Mouse (Mus musculus) liver, embryonic 13.5 days (tissue): Measurements from ENCODE around the gene Misp. TPM values are rescaled to one million over a fixed set of nuclear protein-coding genes. Genes with fewer than 3 reads are reported as not detected.
A peak's percentile ranks its signal among the peaks of the same experiment; 100 is the strongest.

Experiments
- ATAC-seq: fragments of 200-750 bp; cut with Nextera tagmentation; 2 replicates; pipeline ENCODE4 v1.8.0; 2017; ENCODE audit warnings: low read depth, mild to moderate bottlenecking, moderate number of reproducible peaks, moderate library complexity
- DNase-seq: peaks from one replicate; pipeline ENCODE4 v3.0.0; 2022
- H3K27ac ChIP-seq: fragments of 300-500 bp; sonication (generic); 2 replicates; pipeline ENCODE4 v1.5.1; 2015; ENCODE audit warnings: moderate library complexity, mild to moderate bottlenecking, inconsistent platforms
- H3K27me3 ChIP-seq: fragments of 300-500 bp; sonication (generic); 2 replicates; pipeline ENCODE4 v1.6.1; 2015; ENCODE audit warnings: mild to moderate bottlenecking, inconsistent platforms
- H3K36me3 ChIP-seq: fragments of 300-500 bp; sonication (generic); 2 replicates; pipeline ENCODE4 v1.6.1; 2015; ENCODE audit warnings: mild to moderate bottlenecking, inconsistent platforms
- H3K4me1 ChIP-seq: fragments of 300-500 bp; sonication (generic); replicated peaks from 2 replicates; pipeline ENCODE4 v1.6.1; 2015; ENCODE audit warnings: inconsistent platforms
- H3K4me2 ChIP-seq: fragments of 300-500 bp; sonication (generic); 2 replicates; pipeline ENCODE4 v1.6.1; 2015; ENCODE audit warnings: inconsistent platforms, mild to moderate bottlenecking, moderate library complexity
- H3K4me3 ChIP-seq: fragments of 300-500 bp; sonication (generic); replicated peaks from 2 replicates; pipeline ENCODE4 v1.5.1; 2015; ENCODE audit warnings: mild to moderate bottlenecking, inconsistent platforms
- H3K9ac ChIP-seq: fragments of 300-500 bp; sonication (generic); 2 replicates; pipeline ENCODE4 v1.6.1; 2015; ENCODE audit warnings: mild to moderate bottlenecking, inconsistent platforms
- H3K9me3 ChIP-seq: fragments of 300-500 bp; sonication (generic); replicated peaks from 2 replicates; pipeline ENCODE4 v1.6.1; 2016; ENCODE audit warnings: inconsistent platforms
- WGBS: fragments of 180-500 bp; shearing (Covaris S2); methylation state at CpG from one replicate; pipeline ENCODE4 v1.1.7; 2015; ENCODE audit not compliant: insufficient replicate concordance; 5-methylcytosine and 5-hydroxymethylcytosine counted together
- polyA plus RNA-seq: library from polyadenylated mRNA; unstranded; fragments of >200 nt; fragmentation: Nextera tagmentation; extraction: Ambion mirVana; gene quantifications from 2 replicates; pipeline ENCODE4 v1.2.1, GENCODE M21; 2015

Gene Misp
- polyA plus RNA-seq, result 0.25 and 0.75 TPM in 2 replicates

DNA sequence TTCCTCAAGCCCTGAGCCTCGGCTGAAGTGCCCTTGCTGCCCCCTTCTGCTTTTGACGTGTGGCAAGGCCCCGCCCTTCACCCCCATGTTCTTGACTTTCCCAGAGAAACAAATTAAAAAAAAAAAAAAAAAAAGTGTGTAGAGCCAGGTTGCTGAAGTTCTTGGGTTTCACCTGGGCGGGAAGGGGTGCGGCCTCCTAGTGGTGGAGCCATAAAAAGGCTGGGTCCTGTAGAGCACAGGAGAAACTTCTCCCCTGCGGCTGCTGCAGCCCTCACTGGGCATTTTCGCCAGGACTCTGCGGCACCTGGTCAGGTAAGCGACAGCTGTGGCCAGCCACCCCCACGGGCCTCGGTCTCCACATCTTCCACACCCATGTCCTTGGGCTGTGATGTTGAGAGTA lies at the start of gene Misp:
Gene Misp (plus strand): TSS at position 208 of the 400 bp plus-strand sequence.
- no peaks in the 10 kb centered on the region for H3K36me3 ChIP-seq
- no peak within 1 kb of the TSS for H3K4me3 ChIP-seq
- H3K4me1 ChIP-seq, result peaks cover 31% of the 10 kb centered on the region
- H3K9me3 ChIP-seq, result no peaks in the 10 kb centered on the region
- H3K9ac ChIP-seq, result no peak within 1 kb of the TSS
- H3K4me2 ChIP-seq, result no peak within 1 kb of the TSS
- DNase-seq (no peak), ATAC-seq (no peak)
- H3K27ac ChIP-seq, result no peak within 1 kb of the TSS
- no peaks in the 10 kb centered on the region for H3K27me3 ChIP-seq
- WGBS, result 64% methylated on average over 11 of the region's 11 CpGs

DNA sequence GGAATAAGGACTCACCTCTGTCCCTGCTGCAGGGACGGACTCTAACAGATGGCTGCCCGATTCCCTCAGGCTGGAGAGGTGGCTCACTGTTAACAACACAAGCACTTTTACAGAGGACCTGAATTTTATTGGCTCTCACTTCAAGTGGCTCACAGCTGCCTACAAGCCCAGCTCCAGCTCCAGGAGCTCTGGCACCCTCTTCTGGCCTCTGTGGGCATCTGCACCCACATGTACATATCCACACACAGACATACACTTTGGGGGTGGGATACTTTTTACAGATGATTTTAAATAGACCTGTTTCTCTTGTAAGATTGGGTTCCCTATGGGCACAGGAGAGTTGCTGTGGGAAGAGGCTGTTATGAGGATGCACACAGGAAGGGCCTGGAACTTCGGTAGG lies 48.5 kb upstream of the Misp start:
- DNase-seq, result no peak
- 78% methylated on average over 3 of the region's 3 CpGs for WGBS

DNA sequence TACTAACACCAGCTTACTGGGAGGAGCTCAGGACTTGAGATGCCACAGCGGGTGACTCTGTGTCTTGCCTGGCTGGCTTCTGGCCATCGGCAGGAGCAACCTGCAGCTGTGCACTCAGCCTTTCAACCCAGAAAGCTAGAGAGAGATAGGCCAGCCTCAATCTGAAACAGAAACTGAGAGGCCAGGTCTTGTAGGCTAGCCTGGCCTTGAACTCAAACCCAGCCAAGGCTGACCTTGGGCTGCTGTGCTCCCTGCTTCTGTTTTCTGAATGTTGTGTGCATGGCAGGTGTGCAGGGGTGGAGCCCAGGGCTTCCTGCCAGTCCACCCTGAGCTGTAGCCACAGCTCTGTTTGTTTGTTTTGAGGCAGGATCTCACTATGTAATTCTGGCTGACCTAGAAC lies 47.6 kb upstream of the Misp start:
- Histone ChIP-seq H3K4me2 (no peak overlapping the region), H3K9me3 (no peaks in the 10 kb centered on the region; the same call in 1 of the 2 replicates), H3K27me3 (peaks cover 28% of the 10 kb centered on the region), H3K36me3 (no peaks in the 10 kb centered on the region), H3K27ac (no peak overlapping the region), H3K9ac (no peak overlapping the region), H3K4me1 (peaks cover 14% of the 10 kb centered on the region), H3K4me3 (no peak overlapping the region)
- DNase-seq (no peak), ATAC-seq (no peak)
- 81% methylated on average over 2 of the region's 2 CpGs for WGBS

More for the DNA sequence above, 48.5 kb upstream of the Misp start:
- Histone ChIP-seq H3K36me3 (no peaks in the 10 kb centered on the region), H3K4me1 (peaks cover 20% of the 10 kb centered on the region), H3K4me2 (no peak overlapping the region), H3K9ac (no peak overlapping the region), H3K27ac (no peak overlapping the region), H3K27me3 (peaks cover 19% of the 10 kb centered on the region), H3K9me3 (no peaks in the 10 kb centered on the region; the same call in 1 of the 2 replicates), H3K4me3 (no peak overlapping the region)
- ATAC-seq, result no peak

DNA sequence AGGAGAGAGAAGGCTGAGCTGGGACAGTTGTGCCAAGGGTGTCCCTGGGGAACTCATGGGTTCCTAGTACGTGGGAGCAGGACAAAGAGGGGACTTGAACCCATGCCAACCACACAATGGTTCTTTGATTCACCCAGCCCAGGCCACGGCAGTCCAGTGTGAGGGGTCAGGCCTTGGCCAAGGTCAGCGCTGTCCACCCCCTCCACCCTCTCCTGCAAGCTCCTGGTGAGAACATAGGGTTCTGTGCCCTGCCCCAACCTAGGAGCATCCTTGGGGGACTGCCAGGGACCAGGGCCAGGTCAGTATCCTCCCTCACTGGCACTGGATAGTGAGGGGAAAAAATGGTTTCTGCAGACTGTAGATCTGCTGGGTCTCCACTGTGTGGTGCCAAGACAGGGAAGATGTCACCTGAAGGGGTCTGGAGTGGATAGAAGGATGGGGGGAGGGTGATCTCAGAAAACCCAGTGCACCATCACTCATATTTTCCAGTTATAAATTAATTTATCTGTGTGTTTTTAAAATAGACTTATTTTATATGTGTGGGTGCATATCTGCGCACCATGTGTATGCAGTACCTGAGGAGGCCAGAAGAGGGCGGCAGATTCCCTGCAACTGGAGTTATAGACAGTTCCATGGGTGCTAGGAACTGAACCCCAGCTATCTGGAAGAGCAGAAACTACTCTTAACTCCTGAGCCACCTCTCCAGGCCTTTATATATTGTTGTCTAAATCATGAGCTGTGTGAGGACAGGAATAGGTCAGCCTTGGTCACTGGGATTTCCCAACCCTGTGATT lies 46.1 kb upstream of the Misp start:
- H3K9me3 ChIP-seq, result no peaks in the 10 kb centered on the region; the same call in 1 of the 2 replicates
- no peak overlapping the region for H3K4me3 ChIP-seq
- WGBS, result 60% methylated on average over 5 of the region's 5 CpGs
- H3K36me3 ChIP-seq, result no peaks in the 10 kb centered on the region
- peaks cover 16% of the 10 kb centered on the region for H3K4me1 ChIP-seq
- H3K27ac ChIP-seq, result no peak overlapping the region
- no peak for DNase-seq
- ATAC-seq, result no peak
- peaks cover 43% of the 10 kb centered on the region for H3K27me3 ChIP-seq
- H3K4me2 ChIP-seq, result no peak overlapping the region
- no peak overlapping the region for H3K9ac ChIP-seq

DNA sequence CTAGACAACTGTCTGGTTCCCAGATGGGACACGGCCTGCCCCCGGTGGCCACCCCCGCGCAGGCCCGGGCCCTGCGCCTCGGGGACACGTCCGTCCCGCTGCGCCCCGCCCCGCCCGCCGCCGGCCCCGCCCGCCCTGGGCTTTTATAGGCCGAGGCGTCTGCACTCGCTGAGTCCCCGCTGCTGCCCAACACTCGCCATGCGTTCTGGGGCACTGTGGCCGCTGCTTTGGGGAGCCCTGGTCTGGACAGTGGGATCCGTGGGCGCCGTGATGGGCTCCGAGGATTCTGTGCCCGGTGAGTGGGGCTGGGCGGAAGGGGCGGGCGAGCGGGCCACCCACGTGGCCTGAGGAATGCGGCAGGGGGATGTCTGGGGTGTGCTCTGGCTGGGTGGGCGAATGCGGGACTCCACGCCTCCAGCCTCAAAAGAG lies 43.7 kb upstream of the Misp start, which contains the start of gene Fstl3:
Gene Fstl3 (plus strand): TSS at position 170 of the 429 bp plus-strand sequence.
- H3K9me3 ChIP-seq, result no peaks in the 10 kb centered on the region; the same call in 1 of the 2 replicates
- 5% methylated on average over 39 of the region's 39 CpGs for WGBS
- H3K27ac ChIP-seq, result no peak within 1 kb of the TSS
- ATAC-seq (no peak), DNase-seq (no peak)
- peaks cover 39% of the 10 kb centered on the region for H3K4me1 ChIP-seq
- H3K4me3 ChIP-seq, result peak within 1 kb of the TSS; percentile 44
- no peaks in the 10 kb centered on the region for H3K36me3 ChIP-seq
- H3K9ac ChIP-seq, result peak within 1 kb of the TSS; percentile 28; the same call in 1 of the 2 replicates
- H3K4me2 ChIP-seq, result peak within 1 kb of the TSS; percentile 59
- peaks cover 51% of the 10 kb centered on the region for H3K27me3 ChIP-seq

DNA sequence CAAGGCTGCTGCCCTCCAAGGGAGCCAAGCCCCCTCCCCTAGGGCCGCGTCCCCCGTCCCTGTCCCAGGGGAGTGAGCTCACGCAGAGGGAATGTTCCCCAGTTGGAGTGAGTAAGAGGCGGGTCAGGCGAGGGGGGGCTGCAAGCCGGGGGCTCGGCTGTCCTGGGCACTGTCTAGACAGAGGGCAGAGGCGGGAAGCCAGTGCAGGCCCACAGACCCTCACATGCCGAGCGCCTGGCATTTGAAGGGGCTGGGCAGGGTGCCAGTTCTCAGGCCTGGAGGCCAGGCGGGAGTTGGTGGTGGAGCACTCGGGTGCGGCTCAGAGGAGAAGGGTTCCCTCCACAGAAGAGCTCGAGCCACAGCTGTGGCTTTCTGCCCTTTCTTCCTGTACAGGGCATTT lies 42.8 kb upstream of the Misp start:
- ATAC-seq (no peak), DNase-seq (no peak)
- peaks cover 58% of the 10 kb centered on the region for H3K27me3 ChIP-seq
- H3K27ac ChIP-seq, result no peak overlapping the region
- H3K4me2 ChIP-seq, result no peak overlapping the region
- H3K4me3 ChIP-seq, result no peak overlapping the region
- H3K9ac ChIP-seq, result no peak overlapping the region
- 35% methylated on average over 15 of the region's 15 CpGs for WGBS
- H3K9me3 ChIP-seq, result no peaks in the 10 kb centered on the region; the same call in 1 of the 2 replicates
- H3K36me3 ChIP-seq, result no peaks in the 10 kb centered on the region
- H3K4me1 ChIP-seq, result peaks cover 39% of the 10 kb centered on the region

DNA sequence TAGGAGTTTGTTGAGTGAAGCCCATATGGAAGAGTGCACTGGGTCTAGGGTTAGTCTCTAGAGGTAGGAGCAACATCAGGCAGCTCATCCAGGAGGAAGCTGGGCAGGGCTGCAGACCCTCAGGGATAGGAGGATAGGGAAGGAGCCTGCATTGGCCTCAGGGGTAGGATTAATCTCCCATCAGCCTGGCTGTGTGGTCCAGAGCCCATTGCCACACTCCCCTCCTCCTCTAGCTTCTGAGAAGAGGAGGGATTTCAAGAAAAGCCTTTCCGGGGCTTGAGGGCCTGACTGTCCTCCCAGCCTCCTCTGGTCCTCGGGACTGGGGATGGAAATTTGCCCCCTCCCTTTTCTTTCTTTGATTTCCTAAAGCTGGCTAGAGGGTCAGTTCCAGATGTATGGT lies 41.6 kb upstream of the Misp start:
- H3K27ac ChIP-seq, result no peak overlapping the region
- H3K27me3 ChIP-seq, result peaks cover 62% of the 10 kb centered on the region
- WGBS, result 25% methylated on average over 2 of the region's 2 CpGs
- H3K36me3 ChIP-seq, result no peaks in the 10 kb centered on the region
- peak overlapping the region; percentile 75 for H3K4me2 ChIP-seq
- DNase-seq, result no peak
- H3K9me3 ChIP-seq, result no peaks in the 10 kb centered on the region; the same call in 1 of the 2 replicates
- H3K4me3 ChIP-seq, result no peak overlapping the region
- no peak for ATAC-seq
- no peak overlapping the region for H3K9ac ChIP-seq
- peaks cover 39% of the 10 kb centered on the region for H3K4me1 ChIP-seq

DNA sequence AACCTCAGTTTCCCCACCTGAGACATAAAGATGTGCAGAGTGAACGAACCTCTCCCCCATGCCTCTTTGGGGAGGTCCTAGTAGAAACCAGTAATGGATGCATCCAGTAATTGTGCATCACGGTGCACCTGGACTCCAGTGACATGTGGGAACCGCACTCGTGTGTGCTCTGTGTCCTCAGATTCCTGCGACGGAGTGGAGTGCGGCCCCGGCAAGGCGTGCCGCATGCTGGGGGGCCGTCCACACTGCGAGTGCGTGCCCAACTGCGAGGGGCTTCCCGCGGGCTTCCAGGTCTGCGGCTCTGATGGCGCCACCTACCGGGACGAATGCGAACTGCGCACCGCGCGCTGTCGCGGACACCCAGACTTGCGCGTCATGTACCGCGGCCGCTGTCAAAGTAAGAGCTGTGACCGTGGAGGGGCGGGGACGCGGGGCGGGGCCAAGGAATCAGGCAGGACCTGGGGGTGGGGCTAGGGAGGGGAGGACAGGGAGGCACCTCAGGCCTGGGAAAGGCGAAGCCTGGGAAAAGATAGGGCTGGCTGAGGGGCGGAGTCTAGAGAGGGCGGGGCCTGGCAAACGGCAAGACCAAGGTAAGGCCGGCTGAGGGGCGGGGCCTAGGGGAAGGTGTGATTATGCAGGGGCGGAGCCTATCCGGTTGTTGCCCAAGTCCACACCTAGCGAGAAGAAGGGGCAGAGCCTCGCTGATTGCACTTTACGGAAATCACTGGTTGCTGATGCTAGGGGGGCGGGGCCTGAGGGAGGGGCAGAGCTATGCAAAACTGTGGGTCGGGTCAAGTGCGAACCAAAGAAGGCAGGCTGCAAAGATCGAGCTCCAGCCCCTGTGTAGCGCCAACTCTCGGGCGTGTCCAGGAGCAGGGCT lies 40.8 kb upstream of the Misp start:
- Histone ChIP-seq H3K4me3 (peak overlapping the region; percentile 54), H3K4me1 (peaks cover 39% of the 10 kb centered on the region), H3K4me2 (peak overlapping the region; percentile 75), H3K27ac (peak overlapping the region; percentile 47), H3K9me3 (no peaks in the 10 kb centered on the region; the same call in 1 of the 2 replicates), H3K9ac (no peak overlapping the region), H3K36me3 (no peaks in the 10 kb centered on the region), H3K27me3 (peaks cover 68% of the 10 kb centered on the region)
- WGBS, result 2% methylated on average over 55 of the region's 55 CpGs
- ATAC-seq, result peak; percentile 85
- DNase-seq, result peak; percentile 96

DNA sequence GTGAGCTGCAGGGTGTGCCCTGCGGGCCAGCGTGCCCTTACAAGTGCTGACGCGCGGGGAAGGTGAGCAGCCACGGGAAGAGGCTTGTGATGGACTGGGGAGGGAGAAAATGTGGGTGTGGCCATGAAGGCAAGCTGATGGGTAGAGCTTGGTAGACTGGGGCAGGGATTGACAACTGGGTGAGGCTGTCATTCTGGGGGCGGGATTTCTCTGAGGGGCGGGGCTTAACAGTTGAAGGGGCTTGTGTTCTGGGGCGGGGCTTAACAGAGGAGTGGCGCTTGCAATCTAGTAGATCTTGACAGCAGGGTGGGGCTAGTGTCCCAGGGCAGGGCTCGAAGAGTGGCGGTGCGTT lies 40.1 kb upstream of the Misp start:
- H3K4me3 ChIP-seq, result peak overlapping the region; percentile 54

DNA sequence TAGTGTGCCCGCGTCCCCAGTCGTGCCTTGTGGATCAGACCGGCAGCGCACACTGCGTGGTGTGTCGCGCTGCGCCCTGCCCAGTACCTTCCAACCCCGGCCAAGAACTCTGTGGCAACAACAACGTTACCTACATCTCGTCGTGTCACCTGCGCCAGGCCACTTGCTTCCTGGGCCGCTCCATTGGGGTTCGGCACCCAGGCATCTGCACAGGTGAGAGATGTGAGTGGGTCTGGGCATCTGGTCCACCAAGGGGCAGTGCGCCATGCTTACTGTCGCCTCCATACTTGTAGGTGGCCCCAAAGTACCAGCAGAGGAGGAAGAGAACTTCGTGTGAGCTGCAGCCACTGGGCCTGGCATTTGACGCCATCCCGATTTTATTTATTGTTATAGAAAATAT lies 39.6 kb upstream of the Misp start:
- 24% methylated on average over 21 of the region's 21 CpGs for WGBS
- no peak overlapping the region for H3K9ac ChIP-seq
- no peaks in the 10 kb centered on the region for H3K36me3 ChIP-seq
- H3K27me3 ChIP-seq, result peaks cover 67% of the 10 kb centered on the region
- no peak for DNase-seq
- H3K9me3 ChIP-seq, result no peaks in the 10 kb centered on the region
- H3K4me2 ChIP-seq, result peak overlapping the region; percentile 75
- H3K4me1 ChIP-seq, result peaks cover 39% of the 10 kb centered on the region
- no peak for ATAC-seq
- no peak overlapping the region for H3K27ac ChIP-seq
- peak overlapping the region; percentile 54 for H3K4me3 ChIP-seq

More for the DNA sequence above, 40.1 kb upstream of the Misp start:
- H3K4me2 ChIP-seq, result peak overlapping the region; percentile 75
- H3K9me3 ChIP-seq, result no peaks in the 10 kb centered on the region
- DNase-seq (no peak), ATAC-seq (no peak)
- H3K36me3 ChIP-seq, result no peaks in the 10 kb centered on the region
- H3K9ac ChIP-seq, result no peak overlapping the region
- WGBS, result under 1% methylated on average over 13 of the region's 13 CpGs
- peaks cover 39% of the 10 kb centered on the region for H3K4me1 ChIP-seq
- peak overlapping the region; percentile 47 for H3K27ac ChIP-seq
- peaks cover 68% of the 10 kb centered on the region for H3K27me3 ChIP-seq

DNA sequence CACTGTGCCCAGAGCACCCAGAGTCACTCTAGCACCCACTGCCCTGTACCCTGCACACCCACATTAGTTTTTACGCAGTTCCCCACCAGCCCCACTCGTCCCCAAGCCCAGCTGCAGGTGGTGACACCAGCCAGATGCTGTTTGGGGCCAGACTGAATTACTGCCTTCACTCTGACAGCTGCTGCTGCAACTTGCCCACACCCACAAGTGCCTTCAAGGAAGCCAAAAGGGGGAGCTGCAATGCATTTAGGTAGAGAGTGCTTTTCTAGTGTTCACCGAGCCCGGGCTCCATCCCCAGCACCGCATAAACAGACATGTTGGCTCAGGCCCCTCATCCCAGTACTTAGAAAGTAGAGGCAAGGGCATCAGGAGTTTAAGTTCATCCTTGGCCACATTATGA lies 38.8 kb upstream of the Misp start:
- Histone ChIP-seq H3K9ac (no peak overlapping the region), H3K4me3 (no peak overlapping the region), H3K27me3 (peaks cover 59% of the 10 kb centered on the region), H3K9me3 (no peaks in the 10 kb centered on the region), H3K4me2 (no peak overlapping the region), H3K36me3 (no peaks in the 10 kb centered on the region), H3K4me1 (peaks cover 37% of the 10 kb centered on the region), H3K27ac (no peak overlapping the region)
- no peak for ATAC-seq
- whole genome bisulfite sequencing, result 54% methylated on average over 5 of the region's 5 CpGs
- DNase-seq, result no peak
